ENCODE assay signal across 25 mouse cellular contexts in the genomic region with DNA sequence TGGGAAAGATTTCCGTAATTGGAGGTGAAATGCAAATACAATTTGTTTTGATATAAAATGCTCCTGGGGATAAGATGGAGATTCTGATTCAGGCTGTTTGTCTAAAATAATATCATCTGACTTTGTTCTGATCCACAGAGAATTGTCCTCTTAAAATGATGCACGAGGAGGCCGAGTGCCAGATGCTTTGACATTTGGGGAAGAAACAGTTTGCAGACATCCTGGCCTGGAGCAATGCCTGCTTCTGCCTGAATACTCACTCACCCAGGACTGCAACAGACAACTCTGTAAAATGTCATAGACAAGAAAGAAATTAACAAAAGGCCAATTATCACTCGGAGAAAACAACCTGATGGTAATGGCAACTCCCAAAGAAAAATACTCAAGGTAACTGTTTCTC.
A peak's percentile ranks its signal among the peaks of the same experiment; 100 is the strongest.
DNase-seq lines count a peak whose midpoint lies in the region.
"Had no signal": no experiment of that assay in that cellular context is flagged by ENCODE, and none has a peak within 500 bp of the region (broad histone marks: within the 10 kb centered on the region; RNA-seq: fewer than 3 reads in every experiment).

No protein-coding gene starts in this region.

- peak; percentile 15 for DNase-seq in layer of hippocampus, adult 11-12 months (ENCODE audit: low spot score)
- no peak for DNase-seq in layer of hippocampus, adult 9-10 months (ENCODE audit: low spot score)
- DNase-seq in cerebellum, postnatal 10 days = peak; percentile 10 to 17
- DNase-seq in layer of hippocampus, adult 8-10 months (ENCODE audit: low spot score in 2 of 2) = peak; percentile 9 to 23
- no peak for DNase-seq in Muller cell, postnatal 12 days (ENCODE audit: inconsistent ontology term)
- no peak for DNase-seq in kidney, postnatal 4 days
- no peak for DNase-seq in midbrain, embryonic 10.5 days (ENCODE audit: low spot score)
- DNase-seq: adrenal gland, postnatal 36 days; embryo, embryonic 11 days; gastrocnemius, adult 2 months; heart, adult 2 months; heart, postnatal 4 days; kidney, adult 8-10 months; kidney, postnatal 10 days; lung, embryonic 14.5 days; lung, postnatal 14 days; right cerebral cortex, adult 18-20 months; spleen, adult 18-20 months; thymus, postnatal 14 days had no signal

- no peak overlapping the region for H3K27ac ChIP-seq in midbrain, embryonic 10.5 days (replicated peaks)
- H3K27ac ChIP-seq: embryonic facial prominence, embryonic 13.5 days; gastrocnemius, adult 2 months; heart, adult 2 months; hindbrain, embryonic 13.5 days; limb, embryonic 12.5 days; liver, embryonic 15.5 days had no signal

- no peaks in the 10 kb centered on the region for H3K4me1 ChIP-seq in midbrain, embryonic 10.5 days
- H3K4me1 ChIP-seq: embryonic facial prominence, embryonic 13.5 days; heart, embryonic 12.5 days; hindbrain, embryonic 13.5 days; limb, embryonic 12.5 days; liver, embryonic 15.5 days had no signal

- WGBS in midbrain, embryonic 10.5 days = 85% methylated on average over 4 of the region's 4 CpGs

- H3K36me3 ChIP-seq in midbrain, embryonic 10.5 days = no peaks in the 10 kb centered on the region
- H3K36me3 ChIP-seq: embryonic facial prominence, embryonic 13.5 days; heart, embryonic 12.5 days; hindbrain, embryonic 13.5 days; limb, embryonic 12.5 days; liver, embryonic 15.5 days had no signal

- no peak overlapping the region for H3K4me3 ChIP-seq in midbrain, embryonic 10.5 days
- H3K4me3 ChIP-seq: embryonic facial prominence, embryonic 13.5 days; erythroblast, embryonic 14.5 days; gastrocnemius, adult 2 months; heart, adult 2 months; heart, embryonic 12.5 days; hindbrain, embryonic 13.5 days; limb, embryonic 12.5 days; liver, embryonic 15.5 days had no signal

- no peaks in the 10 kb centered on the region for H3K9me3 ChIP-seq in midbrain, embryonic 10.5 days (replicated peaks)
- H3K9me3 ChIP-seq: embryonic facial prominence, embryonic 13.5 days; hindbrain, embryonic 13.5 days; limb, embryonic 12.5 days; liver, embryonic 15.5 days had no signal

- no peaks in the 10 kb centered on the region for H3K27me3 ChIP-seq in midbrain, embryonic 10.5 days (ENCODE audit: low read depth, poor library complexity, severe bottlenecking)
- H3K27me3 ChIP-seq: embryonic facial prominence, embryonic 13.5 days; heart, embryonic 12.5 days; hindbrain, embryonic 13.5 days; limb, embryonic 12.5 days; liver, embryonic 15.5 days had no signal

Comparison
In these comparisons a context has a peak if more than half of its experiments do, and no peak if none do; other contexts are left out.
1. DNase-seq: peak in layer of hippocampus, adult 11-12 months (single experiment), cerebellum, postnatal 10 days (2 of 2) and layer of hippocampus, adult 8-10 months (2 of 2); none in layer of hippocampus, adult 9-10 months (single experiment), Muller cell, postnatal 12 days (single experiment), kidney, postnatal 4 days (0 of 2) and midbrain, embryonic 10.5 days (single experiment).